ENCODE assay signal across 10 mouse cellular contexts in the genomic region with DNA sequence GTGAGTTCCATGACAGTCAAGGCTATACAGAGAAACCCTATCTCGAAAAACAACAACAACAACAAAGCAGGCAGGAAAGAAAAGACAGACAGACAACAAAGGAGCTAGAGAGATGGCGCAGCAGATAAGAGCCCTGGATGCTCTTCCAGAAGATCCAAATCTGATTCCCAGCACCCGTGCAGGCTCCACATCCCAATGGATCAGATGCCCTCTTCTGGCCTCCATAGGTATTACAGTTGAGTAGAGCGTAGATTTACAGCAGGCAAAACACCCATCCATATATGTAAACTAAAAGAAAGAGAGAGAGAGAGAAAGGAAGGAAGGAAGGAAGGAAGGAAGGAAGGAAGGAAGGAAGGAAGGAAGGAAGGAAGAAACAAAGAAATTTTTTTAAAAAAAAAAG. TPM values are rescaled to one million over a fixed set of nuclear protein-coding genes. Genes with fewer than 3 reads are reported as not detected.
DNase-seq lines count a peak whose midpoint lies in the region; ATAC-seq and TF ChIP-seq lines count a peak whose summit lies in the region.
"Had no signal": no experiment of that assay in that cellular context is flagged by ENCODE, and none has a peak within 500 bp of the region (broad histone marks: within the 10 kb centered on the region; RNA-seq: fewer than 3 reads in every experiment).

No protein-coding gene starts in this region.

- no peaks in the 10 kb centered on the region for H3K36me3 ChIP-seq in kidney, adult 2 months (ENCODE audit: control insufficient read depth, insufficient read depth, low read length)
- H3K36me3 ChIP-seq in kidney, embryonic 16.5 days (ENCODE audit: insufficient read depth, low read length), result no peaks in the 10 kb centered on the region
- H3K36me3 ChIP-seq in MEL (ENCODE audit: control insufficient read depth in 1 of 2, insufficient read depth in 2 of 2, low read length in 2 of 2), result no peaks in the 10 kb centered on the region
- H3K36me3 ChIP-seq: embryonic facial prominence, embryonic 13.5 days; liver, embryonic 13.5 days had no signal

- H3K9ac ChIP-seq in kidney, embryonic 16.5 days (replicated peaks; ENCODE audit: low read length), result no peak overlapping the region
- H3K9ac ChIP-seq in MEL (ENCODE audit: control insufficient read depth, low read depth, low read length, poor library complexity, severe bottlenecking), result no peak overlapping the region
- H3K9ac ChIP-seq: embryonic facial prominence, embryonic 13.5 days; liver, embryonic 13.5 days had no signal

- TF ChIP-seq EP300 in MEL (IDR thresholded peaks at IDR 0.05; ENCODE audit: low read depth in 1 of 2, low read length in 2 of 2), result no peak

- peak; percentile 50 for TF ChIP-seq RAD21 in MEL (IDR thresholded peaks at IDR 0.05; ENCODE audit: low read depth, low read length)

- TF ChIP-seq POLR2A in kidney, adult 2 months (IDR thresholded peaks at IDR 0.05; ENCODE audit: low read depth, low read length), result no peak
- TF ChIP-seq POLR2A in MEL (IDR thresholded peaks at IDR 0.05; ENCODE audit: control insufficient read depth in 1 of 2, insufficient read depth in 1 of 2, low read depth in 1 of 2, low read length in 2 of 2, poor library complexity in 1 of 2), result no peak

- H3K27ac ChIP-seq in kidney, adult 2 months (ENCODE audit: insufficient read depth, low read depth, low read length), result no peak overlapping the region
- no peak overlapping the region for H3K27ac ChIP-seq in kidney, embryonic 16.5 days (ENCODE audit: low read length)
- H3K27ac ChIP-seq in MEL (ENCODE audit: control insufficient read depth, low read depth, low read length), result no peak overlapping the region
- H3K27ac ChIP-seq: embryonic facial prominence, embryonic 13.5 days; liver, embryonic 13.5 days had no signal

- 71% methylated on average over 4 of the region's 4 CpGs for WGBS in kidney, adult 2 months
- 51% methylated on average over 4 of the region's 4 CpGs for WGBS in kidney, embryonic 16.5 days

- no peaks in the 10 kb centered on the region for H3K9me3 ChIP-seq in kidney, embryonic 16.5 days (ENCODE audit: low read length)
- H3K9me3 ChIP-seq in MEL (replicated peaks; ENCODE audit: insufficient read depth, low read length), result no peaks in the 10 kb centered on the region
- H3K9me3 ChIP-seq: embryonic facial prominence, embryonic 13.5 days; liver, embryonic 13.5 days had no signal

- DNase-seq in kidney, adult 2 months, result peak; percentile 66
- DNase-seq in CD4-positive, CD25-positive, alpha-beta regulatory T cell, adult 2 months (ENCODE audit: low read depth, low spot score), result peak; percentile 56
- peak; percentile 33 for DNase-seq in MEL (ENCODE audit: low read depth, low spot score)
- peak; percentile 55 for DNase-seq in induced T-regulatory cell, adult 2 months (ENCODE audit: low read depth)
- no peak for DNase-seq in layer of hippocampus, adult 18-20 months (ENCODE audit: low spot score in 2 of 2)
- no peak for DNase-seq in right cerebral cortex, adult 2 months (ENCODE audit: low spot score in 2 of 2)
- DNase-seq: liver, embryonic 13.5 days had no signal

- H3K79me2 ChIP-seq in MEL (ENCODE audit: control insufficient read depth, insufficient read depth, low read length, poor library complexity), result no peaks in the 10 kb centered on the region

- no peaks in the 10 kb centered on the region for H3K4me1 ChIP-seq in kidney, adult 2 months (ENCODE audit: control insufficient read depth, insufficient read depth, low read length)
- no peaks in the 10 kb centered on the region for H3K4me1 ChIP-seq in kidney, embryonic 16.5 days (ENCODE audit: insufficient read depth, low read length)
- no peaks in the 10 kb centered on the region for H3K4me1 ChIP-seq in MEL (ENCODE audit: control insufficient read depth in 1 of 2, insufficient read depth in 2 of 2, low read length in 2 of 2)
- H3K4me1 ChIP-seq: embryonic facial prominence, embryonic 13.5 days; liver, embryonic 13.5 days had no signal

- H3K4me2 ChIP-seq in kidney, embryonic 16.5 days (replicated peaks; ENCODE audit: low read depth, low read length), result no peak overlapping the region
- H3K4me2 ChIP-seq: embryonic facial prominence, embryonic 13.5 days; liver, embryonic 13.5 days had no signal

- H3K4me3 ChIP-seq in kidney, adult 2 months (ENCODE audit: insufficient read depth, low read depth, low read length), result no peak overlapping the region
- no peak overlapping the region for H3K4me3 ChIP-seq in kidney, embryonic 16.5 days (ENCODE audit: low read length)
- H3K4me3 ChIP-seq in MEL (ENCODE audit: control insufficient read depth in 1 of 2, insufficient read depth in 1 of 2, low read depth in 2 of 2, low read length in 2 of 2), result no peak overlapping the region
- H3K4me3 ChIP-seq: embryonic facial prominence, embryonic 13.5 days; liver, embryonic 13.5 days had no signal

- TF ChIP-seq CTCF in kidney, adult 2 months (conservative IDR thresholded peaks at IDR 0.05; ENCODE audit: insufficient read depth, insufficient read length, low read depth, low read length), result peak; percentile 69
- peak; percentile 59 to 61 (median 59) for TF ChIP-seq CTCF in MEL (IDR thresholded peaks at IDR 0.05 in 2 of 3, conservative IDR thresholded peaks at IDR 0.05 in 1 of 3; ENCODE audit: control insufficient read depth in 1 of 3, insufficient read depth in 1 of 3, low read depth in 2 of 3, low read length in 3 of 3, poor library complexity in 1 of 3, severe bottlenecking in 1 of 3)

- no peaks in the 10 kb centered on the region for H3K27me3 ChIP-seq in kidney, adult 2 months (replicated peaks; ENCODE audit: control insufficient read depth, insufficient read depth, low read length)
- no peaks in the 10 kb centered on the region for H3K27me3 ChIP-seq in kidney, embryonic 16.5 days (ENCODE audit: insufficient read depth, low read length)
- H3K27me3 ChIP-seq in MEL (ENCODE audit: control insufficient read depth in 1 of 2, insufficient read depth in 2 of 2, low read length in 2 of 2), result no peaks in the 10 kb centered on the region; a peak in 1 of 4 replicates
- H3K27me3 ChIP-seq: embryonic facial prominence, embryonic 13.5 days; liver, embryonic 13.5 days had no signal

- ATAC-seq in kidney, embryonic 16.5 days (ENCODE audit: low FRiP score, low TSS enrichment), result no peak

TF ChIP-seq in MEL, 35 proteins besides CTCF, POLR2A, EP300 and RAD21:
- TF ChIP-seq GATA1 (IDR thresholded peaks at IDR 0.05; ENCODE audit: low read depth, low read length) (0 out of 2 replicates have a peak, but pooled peaks have one; percentile 9), ELF1 (IDR thresholded peaks at IDR 0.05; ENCODE audit: low read depth, low read length) (no peak), TBP (IDR thresholded peaks at IDR 0.05; ENCODE audit: low read depth, low read length) (no peak), CHD2 (IDR thresholded peaks at IDR 0.05; ENCODE audit: low read length) (no peak), MYB (IDR thresholded peaks at IDR 0.05; ENCODE audit: low read depth, low read length) (no peak), HCFC1 (IDR thresholded peaks at IDR 0.05; ENCODE audit: low read depth, low read length) (no peak), MXI1 (IDR thresholded peaks at IDR 0.05; ENCODE audit: low read depth, low read length) (no peak), ZKSCAN1 (IDR thresholded peaks at IDR 0.05; ENCODE audit: low read depth, low read length) (no peak), CHD1 (IDR thresholded peaks at IDR 0.05; ENCODE audit: low read depth, low read length) (no peak), MAX (IDR thresholded peaks at IDR 0.05; ENCODE audit: low read length) (no peak), TAL1 (IDR thresholded peaks at IDR 0.05; ENCODE audit: low read length) (no peak), BHLHE40 (IDR thresholded peaks at IDR 0.05; ENCODE audit: borderline replicate concordance, low read depth, low read length) (no peak), SMC3 (IDR thresholded peaks at IDR 0.05; ENCODE audit: low read depth, low read length) (peak; percentile 69), POLR2AphosphoS2 (IDR thresholded peaks at IDR 0.05; ENCODE audit: low read length) (no peak), MYC (IDR thresholded peaks at IDR 0.05; ENCODE audit: low read depth, low read length) (no peak), ZC3H11A (IDR thresholded peaks at IDR 0.05; ENCODE audit: low read depth, low read length) (peak; percentile 52), MEF2A (IDR thresholded peaks at IDR 0.05; ENCODE audit: extremely low read depth, insufficient replicate concordance, low read depth, low read length, poor library complexity, severe bottlenecking) (no peak)

RNA-seq across cellular contexts. Expression of a gene that starts 51.2 kb away (rescaled TPM):
- polyA plus RNA-seq in kidney, adult 2 months (2012; rRNA removed), result 0.03 TPM in 1 of 2 replicates, not detected in the other
- polyA plus RNA-seq in kidney, embryonic 16.5 days (2015; fragmentation: Nextera tagmentation; extraction: Ambion mirVana), result not detected in 2 replicates
- not detected in 2 replicates for total RNA-seq in MEL (2012; rRNA removed)
- not detected for polyA plus RNA-seq in MEL (2012; ENCODE audit: insufficient read depth in 1 of 2, insufficient read length in 2 of 2, low read depth in 1 of 2, low replicate concordance in 2 of 2, missing spikeins in 1 of 2)
- not detected for total RNA-seq in layer of hippocampus, adult 18-20 months (2021)
- polyA plus RNA-seq: embryonic facial prominence, embryonic 13.5 days; heart, embryonic 16.5 days; liver, embryonic 13.5 days had no signal

Comparison
In these comparisons a context has a peak if more than half of its experiments do, and no peak if none do; other contexts are left out.
1. DNase-seq: peak in kidney, adult 2 months (single experiment), CD4-positive, CD25-positive, alpha-beta regulatory T cell, adult 2 months (single experiment), MEL (single experiment) and induced T-regulatory cell, adult 2 months (single experiment); none in layer of hippocampus, adult 18-20 months (0 of 2) and right cerebral cortex, adult 2 months (0 of 2).